Mouse (Mus musculus) retina, postnatal 7 days (tissue): Measurements from ENCODE around the gene Fn1.

Source experiments
- DNase-seq: peaks from one replicate; pipeline ENCODE4 v3.0.0-alpha.2; 2012; ENCODE audit warnings: low read depth, low spot score

Fn1 gene

GRCm38 (mm10) chr1:71605751-71606150 lies 47.2 kb downstream of the Fn1 start:
- DNase-seq, result no peak

GRCm38 (mm10) chr1:71595365-71595764 lies 57.6 kb downstream of the Fn1 start:
- no peak for DNase-seq

GRCm38 (mm10) chr1:71594268-71594667 lies 58.7 kb downstream of the Fn1 start:
- DNase-seq, result no peak

GRCm38 (mm10) chr1:71593184-71593583 lies 59.8 kb downstream of the Fn1 start:
- DNase-seq, result no peak

- no peak for DNase-seq
Measured at GRCm38 (mm10) chr1:71590038-71590437, 63.0 kb downstream of the Fn1 start.

GRCm38 (mm10) chr1:71586658-71587057 lies 66.3 kb downstream of the Fn1 start:
- DNase-seq, result no peak

GRCm38 (mm10) chr1:71583900-71584299 lies 69.1 kb downstream of the Fn1 start:
- DNase-seq, result no peak

GRCm38 (mm10) chr1:71583302-71583701 lies 69.7 kb downstream of the Fn1 start:
- DNase-seq, result no peak

GRCm38 (mm10) chr1:71580408-71580807 lies 72.6 kb downstream of the Fn1 start:
- no peak for DNase-seq

- no peak for DNase-seq
Measured at GRCm38 (mm10) chr1:71579526-71579925, 73.5 kb downstream of the Fn1 start.

GRCm38 (mm10) chr1:71576837-71577236 lies 76.2 kb downstream of the Fn1 start:
- DNase-seq, result no peak

- DNase-seq, result no peak
Measured at GRCm38 (mm10) chr1:71575987-71576386, 77.0 kb downstream of the Fn1 start.

GRCm38 (mm10) chr1:71570116-71570515 lies 82.9 kb downstream of the Fn1 start:
- no peak for DNase-seq

- no peak for DNase-seq
Measured at GRCm38 (mm10) chr1:71567884-71568605, 85.0 kb downstream of the Fn1 start.

GRCm38 (mm10) chr1:71564291-71564690 lies 88.7 kb downstream of the Fn1 start:
- no peak for DNase-seq

GRCm38 (mm10) chr1:71560626-71561025 lies 92.4 kb downstream of the Fn1 start:
- no peak for DNase-seq

- peak; percentile 73 for DNase-seq
Measured at GRCm38 (mm10) chr1:71556688-71557612, 96.0 kb downstream of the Fn1 start, which contains the start of gene Atic. Gene Atic, plus strand, starts transcription at chr1:71557150.

GRCm38 (mm10) chr1:71550626-71551195 lies 102.3 kb downstream of the Fn1 start:
- DNase-seq, result no peak

- DNase-seq, result no peak
Measured at GRCm38 (mm10) chr1:71540437-71540836, 112.6 kb downstream of the Fn1 start.

- no peak for DNase-seq
Measured at GRCm38 (mm10) chr1:71539641-71540040, 113.4 kb downstream of the Fn1 start.
